Mouse (Mus musculus): ENCODE results near the gene Jund. TPM values are rescaled to one million over a fixed set of nuclear protein-coding genes. Genes with fewer than 3 reads are reported as not detected.

Gene Jund
- polyA plus RNA-seq, 1 experiment from 2014 or later = 79.8 TPM

DNA sequence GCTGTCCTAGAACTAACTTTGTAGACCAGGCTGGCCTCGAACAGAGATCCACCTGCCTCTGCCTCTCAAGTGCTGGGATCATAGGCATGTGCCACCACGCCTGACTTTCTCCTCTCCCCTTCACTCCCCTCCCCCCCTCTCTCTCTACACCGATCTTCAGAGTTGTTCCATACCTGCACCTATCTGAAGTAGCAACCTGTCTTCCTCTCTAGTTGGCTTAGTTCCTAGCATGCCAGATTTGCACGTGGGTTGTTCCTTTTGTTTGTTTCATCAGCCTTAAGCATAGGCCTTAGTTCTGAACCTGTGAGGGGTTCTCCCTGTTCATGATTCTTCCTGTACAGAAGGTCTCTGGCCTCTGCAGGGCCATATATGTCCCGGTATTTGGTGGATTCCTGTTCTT, 39.0 kb downstream of the Jund start:
- no peak overlapping the region for H3K9ac ChIP-seq
- H3K27ac ChIP-seq = no peak overlapping the region
- no peak for ATAC-seq (replicated peaks; ENCODE audit: insufficient number of reproducible peaks, insufficient read depth, low FRiP score, low read depth)
- H3K9me3 ChIP-seq (replicated peaks) = no peaks in the 10 kb centered on the region
- no peak overlapping the region for H3K4me3 ChIP-seq
- peaks cover 14% of the 10 kb centered on the region for H3K4me1 ChIP-seq (replicated peaks)
- WGBS = 55% methylated on average over 5 of the region's 5 CpGs
- H3K27me3 ChIP-seq = peaks cover 39% of the 10 kb centered on the region
- H3K36me3 ChIP-seq = no peaks in the 10 kb centered on the region
- H3K4me2 ChIP-seq = no peak overlapping the region

GRCm38 (mm10) chr8:70738211-70738610, 39.5 kb downstream of the Jund start:
- peaks cover 39% of the 10 kb centered on the region for H3K27me3 ChIP-seq
- H3K4me2 ChIP-seq = no peak overlapping the region
- H3K27ac ChIP-seq = no peak overlapping the region
- H3K4me1 ChIP-seq (replicated peaks) = peaks cover 19% of the 10 kb centered on the region
- H3K36me3 ChIP-seq = no peaks in the 10 kb centered on the region
- no peaks in the 10 kb centered on the region for H3K9me3 ChIP-seq (replicated peaks)
- 37% methylated on average over 3 of the region's 3 CpGs for WGBS
- H3K9ac ChIP-seq = no peak overlapping the region
- H3K4me3 ChIP-seq = no peak overlapping the region
- no peak for ATAC-seq (replicated peaks; ENCODE audit: insufficient number of reproducible peaks, insufficient read depth, low FRiP score, low read depth)

DNA sequence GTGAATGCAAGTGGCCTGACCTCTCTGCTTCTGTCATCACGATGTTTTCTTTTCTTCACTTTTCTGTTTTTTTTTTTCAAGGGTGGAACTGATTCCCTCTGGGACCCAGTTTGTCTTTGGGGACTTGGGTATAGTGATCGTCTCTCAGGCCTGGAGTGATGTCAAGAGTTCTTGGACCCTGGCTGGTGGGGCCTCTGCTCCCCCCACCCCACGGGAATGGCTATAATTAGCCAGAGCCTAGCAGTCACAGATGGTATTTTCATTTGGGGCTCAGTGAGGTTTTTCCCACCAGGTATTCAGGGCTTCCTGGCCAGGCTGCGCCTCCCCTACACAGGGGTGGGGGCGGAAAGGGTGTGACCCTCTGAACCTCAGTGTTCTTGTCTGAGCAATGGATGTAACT, 42.9 kb downstream of the Jund start:
- 41% methylated on average over 5 of the region's 5 CpGs for WGBS
- Histone ChIP-seq H3K9ac (no peak overlapping the region), H3K4me3 (no peak overlapping the region), H3K27ac (no peak overlapping the region), H3K4me1 (replicated peaks) (peaks cover 33% of the 10 kb centered on the region), H3K4me2 (no peak overlapping the region), H3K9me3 (replicated peaks) (no peaks in the 10 kb centered on the region), H3K36me3 (no peaks in the 10 kb centered on the region), H3K27me3 (peaks cover 68% of the 10 kb centered on the region)
- no peak for ATAC-seq (replicated peaks; ENCODE audit: insufficient number of reproducible peaks, insufficient read depth, low FRiP score, low read depth)

- H3K36me3 ChIP-seq = no peaks in the 10 kb centered on the region
- H3K4me2 ChIP-seq = no peak overlapping the region
- H3K27me3 ChIP-seq = peaks cover 71% of the 10 kb centered on the region
- ATAC-seq (replicated peaks; ENCODE audit: insufficient number of reproducible peaks, insufficient read depth, low FRiP score, low read depth) = no peak
- H3K9me3 ChIP-seq (replicated peaks) = no peaks in the 10 kb centered on the region
- no peak overlapping the region for H3K27ac ChIP-seq
- no peak overlapping the region for H3K4me3 ChIP-seq
- H3K9ac ChIP-seq = no peak overlapping the region
- 38% methylated on average over 11 of the region's 11 CpGs for WGBS
- peaks cover 33% of the 10 kb centered on the region for H3K4me1 ChIP-seq (replicated peaks)
Measured at GRCm38 (mm10) chr8:70742176-70742575, 43.4 kb downstream of the Jund start.

DNA sequence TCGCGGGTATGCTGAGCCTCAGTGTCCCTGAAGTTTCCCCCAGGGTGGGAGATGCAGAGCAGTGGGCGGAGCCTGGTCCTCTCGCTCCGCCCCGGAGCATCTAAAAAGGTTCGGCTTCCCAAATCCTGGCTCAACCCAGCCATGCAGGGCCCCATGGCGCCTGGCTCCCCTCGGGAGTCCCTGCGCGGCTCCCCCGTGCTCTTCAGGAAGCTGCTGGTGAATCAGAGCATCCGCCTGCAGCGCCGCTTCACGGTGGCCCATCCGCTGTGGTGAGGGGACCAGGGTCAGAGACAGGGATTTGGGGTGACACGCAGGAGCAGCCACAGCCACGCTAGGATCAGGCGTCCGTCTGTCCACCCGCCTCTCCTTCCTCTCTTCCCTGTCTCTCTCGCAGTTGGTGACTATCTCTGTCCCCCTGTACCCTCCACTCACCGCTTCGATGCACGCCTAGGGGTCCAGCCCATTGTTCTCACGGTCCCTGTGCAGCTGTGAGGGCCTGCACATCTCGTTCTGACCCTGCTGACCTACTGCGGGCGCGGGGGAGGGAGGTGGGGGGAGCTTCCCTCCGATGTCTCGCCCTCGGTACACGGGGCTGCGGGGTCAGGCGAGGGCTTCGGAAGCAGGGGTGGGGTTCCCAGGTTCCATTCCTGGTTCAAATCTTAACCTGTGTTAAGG, 44.4 kb downstream of the Jund start:
- 3% methylated on average over 38 of the region's 38 CpGs for WGBS
- H3K4me3 ChIP-seq = peak overlapping the region; percentile 40
- no peak for ATAC-seq (replicated peaks; ENCODE audit: insufficient number of reproducible peaks, insufficient read depth, low FRiP score, low read depth)
- no peaks in the 10 kb centered on the region for H3K36me3 ChIP-seq
- H3K9ac ChIP-seq = no peak overlapping the region
- H3K4me2 ChIP-seq = peak overlapping the region; percentile 65
- H3K9me3 ChIP-seq (replicated peaks) = no peaks in the 10 kb centered on the region
- peaks cover 76% of the 10 kb centered on the region for H3K27me3 ChIP-seq
- H3K27ac ChIP-seq = no peak overlapping the region
- peaks cover 33% of the 10 kb centered on the region for H3K4me1 ChIP-seq (replicated peaks)

- no peak overlapping the region for H3K9ac ChIP-seq
- H3K4me1 ChIP-seq (replicated peaks) = peaks cover 33% of the 10 kb centered on the region
- H3K4me3 ChIP-seq = peak overlapping the region; percentile 40
- no peak overlapping the region for H3K27ac ChIP-seq
- WGBS = 4% methylated on average over 48 of the region's 48 CpGs
- no peaks in the 10 kb centered on the region for H3K36me3 ChIP-seq
- H3K4me2 ChIP-seq = peak overlapping the region; percentile 65
- H3K9me3 ChIP-seq (replicated peaks) = no peaks in the 10 kb centered on the region
- no peak for ATAC-seq (replicated peaks; ENCODE audit: insufficient number of reproducible peaks, insufficient read depth, low FRiP score, low read depth)
- H3K27me3 ChIP-seq = peaks cover 80% of the 10 kb centered on the region
Measured at GRCm38 (mm10) chr8:70743656-70744590, 45.2 kb downstream of the Jund start.

DNA sequence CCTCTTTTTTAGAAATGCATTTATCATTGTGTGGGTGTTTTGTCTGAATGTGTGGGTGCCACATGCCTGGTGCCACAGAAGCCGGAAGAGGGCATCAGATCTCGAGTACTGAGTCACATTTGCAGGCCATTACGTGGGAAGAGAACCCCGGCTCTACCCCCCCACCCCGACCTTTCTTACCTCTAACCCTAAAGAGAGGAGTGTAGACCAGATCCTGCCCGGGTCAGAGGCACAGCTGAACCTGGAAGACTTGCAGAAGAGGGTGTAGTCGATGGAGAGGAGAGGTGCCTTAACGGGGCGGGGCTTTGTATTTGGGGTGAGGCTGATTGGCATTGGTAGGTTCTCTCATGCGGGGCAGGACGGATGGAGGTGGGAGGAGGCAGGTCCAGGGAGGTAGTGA, 46.1 kb downstream of the Jund start:
- no peak for ATAC-seq (replicated peaks; ENCODE audit: insufficient number of reproducible peaks, insufficient read depth, low FRiP score, low read depth)
- Histone ChIP-seq H3K4me1 (replicated peaks) (peaks cover 33% of the 10 kb centered on the region), H3K9ac (no peak overlapping the region), H3K36me3 (no peaks in the 10 kb centered on the region), H3K27me3 (peaks cover 89% of the 10 kb centered on the region), H3K9me3 (replicated peaks) (no peaks in the 10 kb centered on the region), H3K27ac (no peak overlapping the region), H3K4me2 (peak overlapping the region; percentile 65; the same call in 1 of the 2 replicates), H3K4me3 (no peak overlapping the region)
- 47% methylated on average over 11 of the region's 11 CpGs for WGBS

GRCm38 (mm10) chr8:70745691-70746220, 47.0 kb downstream of the Jund start:
- H3K9me3 ChIP-seq (replicated peaks) = no peaks in the 10 kb centered on the region
- no peak overlapping the region for H3K27ac ChIP-seq
- peaks cover 33% of the 10 kb centered on the region for H3K4me1 ChIP-seq (replicated peaks)
- no peak overlapping the region for H3K9ac ChIP-seq
- no peak overlapping the region for H3K4me3 ChIP-seq
- WGBS = 51% methylated on average over 19 of the region's 19 CpGs
- no peak for ATAC-seq (replicated peaks; ENCODE audit: insufficient number of reproducible peaks, insufficient read depth, low FRiP score, low read depth)
- H3K27me3 ChIP-seq = peaks cover 88% of the 10 kb centered on the region
- H3K4me2 ChIP-seq = no peak overlapping the region
- no peaks in the 10 kb centered on the region for H3K36me3 ChIP-seq

GRCm38 (mm10) chr8:70746676-70747075, 47.9 kb downstream of the Jund start:
- H3K36me3 ChIP-seq = no peaks in the 10 kb centered on the region
- H3K27me3 ChIP-seq = peaks cover 88% of the 10 kb centered on the region
- no peak overlapping the region for H3K27ac ChIP-seq
- peaks cover 29% of the 10 kb centered on the region for H3K4me1 ChIP-seq (replicated peaks)
- H3K4me3 ChIP-seq = no peak overlapping the region
- no peaks in the 10 kb centered on the region for H3K9me3 ChIP-seq (replicated peaks)
- no peak overlapping the region for H3K9ac ChIP-seq
- no peak overlapping the region for H3K4me2 ChIP-seq
- ATAC-seq (replicated peaks; ENCODE audit: insufficient number of reproducible peaks, insufficient read depth, low FRiP score, low read depth) = no peak
- 61% methylated on average over 9 of the region's 9 CpGs for WGBS

GRCm38 (mm10) chr8:70747211-70747890, 48.6 kb downstream of the Jund start:
- Histone ChIP-seq H3K36me3 (no peaks in the 10 kb centered on the region), H3K9ac (no peak overlapping the region), H3K9me3 (replicated peaks) (no peaks in the 10 kb centered on the region), H3K27ac (no peak overlapping the region), H3K4me1 (replicated peaks) (peaks cover 25% of the 10 kb centered on the region), H3K27me3 (peaks cover 83% of the 10 kb centered on the region), H3K4me3 (no peak overlapping the region), H3K4me2 (no peak overlapping the region)
- 77% methylated on average over 18 of the region's 18 CpGs for WGBS
- ATAC-seq (replicated peaks; ENCODE audit: insufficient number of reproducible peaks, insufficient read depth, low FRiP score, low read depth) = no peak
